Mouse (Mus musculus) testis, adult 2 months (tissue): Measurements from ENCODE around the gene Cxcl17. TPM values are rescaled to one million over a fixed set of nuclear protein-coding genes. Genes with fewer than 3 reads are reported as not detected.

ENCODE experiments used
- H3K27ac ChIP-seq: fragments of 200-500 bp; 2 replicates; pipeline ENCODE4 v1.5.1; 2012; ENCODE audit warnings: low read depth, low read length; ENCODE audit not compliant: control insufficient read depth, insufficient read depth
- H3K27me3 ChIP-seq: fragments of 200-500 bp; 2 replicates; pipeline ENCODE4 v1.6.1; 2012; ENCODE audit warnings: mild to moderate bottlenecking, low read length, moderate library complexity; ENCODE audit not compliant: control insufficient read depth, insufficient read depth
- H3K36me3 ChIP-seq: fragments of 200-500 bp; 2 replicates; pipeline ENCODE4 v1.6.1; 2012; ENCODE audit warnings: mild to moderate bottlenecking, low read length; ENCODE audit not compliant: control insufficient read depth, insufficient read depth
- H3K4me1 ChIP-seq: fragments of 200-500 bp; 2 replicates; pipeline ENCODE4 v1.6.1; 2012; ENCODE audit warnings: low read length; ENCODE audit not compliant: control insufficient read depth, insufficient read depth
- H3K4me3 ChIP-seq: fragments of 200-500 bp; 2 replicates; pipeline ENCODE4 v1.5.1; 2012; ENCODE audit warnings: low read depth, mild to moderate bottlenecking, low read length, moderate library complexity, mixed read lengths; ENCODE audit not compliant: control insufficient read depth
- CTCF ChIP-seq: fragments of 200-500 bp; IDR thresholded peaks from 2 replicates; pipeline ENCODE4 v1.5.1; 2012; ENCODE audit warnings: low read depth, mild to moderate bottlenecking, inconsistent platforms, low read length, moderate library complexity; ENCODE audit not compliant: control insufficient read depth, insufficient read depth, insufficient replicate concordance
- POLR2A ChIP-seq: fragments of 200-500 bp; IDR thresholded peaks from 2 replicates; pipeline ENCODE4 v1.6.1; 2012; ENCODE audit warnings: low read depth, mild to moderate bottlenecking, inconsistent platforms, low read length, moderate library complexity; ENCODE audit not compliant: control insufficient read depth
- polyA plus RNA-seq: library from polyadenylated mRNA; depleted of rRNA; stranded (reverse); fragments of >200 nt; gene quantifications from 2 replicates; pipeline ENCODE4 v1.2.3, GENCODE M21; 2012; rRNA removed

Cxcl17 gene
- polyA plus RNA-seq, 1 experiment = not detected

GRCm38 (mm10) chr7:25363632-25364031 is 49.1 kb downstream of the Cxcl17 start:
- TF ChIP-seq CTCF (no peak), POLR2A (no peak)
- Histone ChIP-seq H3K27ac (no peak overlapping the region), H3K4me1 (no peaks in the 10 kb centered on the region; the same call in 1 of the 2 replicates), H3K36me3 (peaks cover 2% of the 10 kb centered on the region; the same call in 1 of the 2 replicates), H3K4me3 (no peak overlapping the region), H3K27me3 (no peaks in the 10 kb centered on the region)

GRCm38 (mm10) chr7:25363151-25363550 is 49.5 kb downstream of the Cxcl17 start:
- H3K36me3 ChIP-seq = peaks cover 2% of the 10 kb centered on the region; the same call in 1 of the 2 replicates
- no peak overlapping the region for H3K27ac ChIP-seq
- no peaks in the 10 kb centered on the region; the same call in 1 of the 2 replicates for H3K4me1 ChIP-seq
- H3K27me3 ChIP-seq = no peaks in the 10 kb centered on the region
- TF ChIP-seq POLR2A (no peak), CTCF (no peak)
- no peak overlapping the region for H3K4me3 ChIP-seq

GRCm38 (mm10) chr7:25358721-25359206 is 53.9 kb downstream of the Cxcl17 start:
- Histone ChIP-seq H3K36me3 (peaks cover 2% of the 10 kb centered on the region; the same call in 1 of the 2 replicates), H3K4me3 (no peak overlapping the region), H3K4me1 (no peaks in the 10 kb centered on the region), H3K27ac (no peak overlapping the region), H3K27me3 (no peaks in the 10 kb centered on the region)
- TF ChIP-seq CTCF (no peak), POLR2A (no peak)

Other genes with a start within 250 kb of the Cxcl17 start
- gene Pou2f2, start 233.2 kb downstream of the Cxcl17 start, polyA plus RNA-seq = 8.3 TPM in 2 replicates
- 26.0 and 27.1 TPM in 2 replicates for gene Dedd2, start 192.3 kb downstream of the Cxcl17 start, polyA plus RNA-seq
- gene Zfp526, start 191.5 kb downstream of the Cxcl17 start, polyA plus RNA-seq = 29.4 and 31.9 TPM in 2 replicates
- gene Gsk3a, start 175.0 kb downstream of the Cxcl17 start, polyA plus RNA-seq = 91.9 and 94.8 TPM in 2 replicates
- gene Erf, start 162.1 kb downstream of the Cxcl17 start, polyA plus RNA-seq = 40.4 and 44.1 TPM in 2 replicates
- 41.8 and 42.1 TPM in 2 replicates for gene Cic, start 145.2 kb downstream of the Cxcl17 start, polyA plus RNA-seq
- gene Pafah1b3, start 114.9 kb downstream of the Cxcl17 start, polyA plus RNA-seq = 37.1 and 44.4 TPM in 2 replicates
- gene Prr19, start 111.5 kb downstream of the Cxcl17 start, polyA plus RNA-seq = 83.0 and 90.6 TPM in 2 replicates
- gene Tmem145, start 106.8 kb downstream of the Cxcl17 start, polyA plus RNA-seq = 1.3 TPM in 2 replicates
- gene Megf8, start 95.7 kb downstream of the Cxcl17 start, polyA plus RNA-seq = 13.0 and 17.0 TPM in 2 replicates
- gene Cnfn, start 43.2 kb downstream of the Cxcl17 start, polyA plus RNA-seq = 0.26 TPM in 1 of 2 replicates, not detected in the other
- 250 and 254 TPM in 2 replicates for gene Lipe, start 14.2 kb downstream of the Cxcl17 start, polyA plus RNA-seq
- 0.63 and 0.75 TPM in 2 replicates for gene Ceacam1, start 64.7 kb upstream of the Cxcl17 start, polyA plus RNA-seq
- 32.3 and 35.1 TPM in 2 replicates for gene Ceacam2, start 127.0 kb upstream of the Cxcl17 start, polyA plus RNA-seq
- not detected in 2 replicates for gene Erich4, start 203.0 kb upstream of the Cxcl17 start, polyA plus RNA-seq
- gene Dmac2, start 206.5 kb upstream of the Cxcl17 start, polyA plus RNA-seq = 53.6 and 57.8 TPM in 2 replicates
- 3.1 and 3.9 TPM in 2 replicates for gene B3gnt8, start 213.8 kb upstream of the Cxcl17 start, polyA plus RNA-seq
- gene Bckdha, start 246.1 kb upstream of the Cxcl17 start, polyA plus RNA-seq = 69.0 and 76.6 TPM in 2 replicates
- 466 and 545 TPM in 2 replicates for gene Exosc5, start 246.3 kb upstream of the Cxcl17 start, polyA plus RNA-seq